Comparison of ENCODE assay signal across 12 mouse cellular contexts in genomic region chr1:46894281-46894842, GRCm38 (mm10). TPM values are rescaled to one million over a fixed set of nuclear protein-coding genes. Genes with fewer than 3 reads are reported as not detected.
DNase-seq lines count a peak whose midpoint lies in the region; ATAC-seq and TF ChIP-seq lines count a peak whose summit lies in the region.
"Had no signal": no experiment of that assay in that cellular context is flagged by ENCODE, and none has a peak within 500 bp of the region (broad histone marks: within the 10 kb centered on the region; RNA-seq: fewer than 3 reads in every experiment).

No protein-coding gene starts in this region.

- no peak for ATAC-seq in liver, embryonic 12.5 days
- no peak for ATAC-seq in liver, embryonic 11.5 days (replicated peaks; ENCODE audit: low FRiP score)
- no peak for ATAC-seq in limb, embryonic 14.5 days (ENCODE audit: low FRiP score, low read depth)

- H3K4me1 ChIP-seq in liver, embryonic 12.5 days: no peaks in the 10 kb centered on the region
- no peaks in the 10 kb centered on the region for H3K4me1 ChIP-seq in liver, embryonic 11.5 days (replicated peaks; ENCODE audit: control insufficient read depth, insufficient read depth, low read length)
- peaks cover 6% of the 10 kb centered on the region; the same call in 1 of the 2 replicates for H3K4me1 ChIP-seq in limb, embryonic 14.5 days (ENCODE audit: control insufficient read depth, insufficient read depth, low read length)
- H3K4me1 ChIP-seq: liver, embryonic 15.5 days had no signal

- 12% methylated on average over 7 of the region's 7 CpGs for WGBS in liver, embryonic 12.5 days (ENCODE audit: insufficient replicate concordance)
- WGBS in liver, embryonic 11.5 days: 15% methylated on average over 7 of the region's 7 CpGs
- WGBS in limb, embryonic 14.5 days: 13% methylated on average over 6 of the region's 7 CpGs

- H3K9ac ChIP-seq in liver, embryonic 12.5 days: no peak overlapping the region
- H3K9ac ChIP-seq in liver, embryonic 11.5 days (ENCODE audit: low read depth, low read length): no peak overlapping the region
- no peak overlapping the region for H3K9ac ChIP-seq in limb, embryonic 14.5 days (ENCODE audit: low read depth, low read length, severe bottlenecking)
- H3K9ac ChIP-seq: liver, embryonic 15.5 days had no signal

- no peaks in the 10 kb centered on the region for H3K36me3 ChIP-seq in liver, embryonic 12.5 days
- H3K36me3 ChIP-seq in liver, embryonic 11.5 days (ENCODE audit: control insufficient read depth, insufficient read depth, low read length): no peaks in the 10 kb centered on the region
- no peaks in the 10 kb centered on the region for H3K36me3 ChIP-seq in limb, embryonic 14.5 days (ENCODE audit: control insufficient read depth, insufficient read depth, low read length)
- H3K36me3 ChIP-seq: liver, embryonic 15.5 days had no signal

- 0 out of 2 replicates have a peak overlapping the region, but pooled peaks have one; percentile 6 for H3K4me2 ChIP-seq in liver, embryonic 12.5 days
- no peak overlapping the region for H3K4me2 ChIP-seq in liver, embryonic 11.5 days
- H3K4me2 ChIP-seq in limb, embryonic 14.5 days (replicated peaks; ENCODE audit: low read depth, low read length, severe bottlenecking): no peak overlapping the region; the same call in 1 of the 2 replicates
- H3K4me2 ChIP-seq: liver, embryonic 15.5 days had no signal

- no peaks in the 10 kb centered on the region for H3K27me3 ChIP-seq in liver, embryonic 12.5 days (replicated peaks)
- no peaks in the 10 kb centered on the region for H3K27me3 ChIP-seq in liver, embryonic 11.5 days (replicated peaks; ENCODE audit: control insufficient read depth, insufficient read depth, low read length)
- H3K27me3 ChIP-seq in limb, embryonic 14.5 days (ENCODE audit: control insufficient read depth, insufficient read depth, low read length): no peaks in the 10 kb centered on the region
- H3K27me3 ChIP-seq: liver, embryonic 15.5 days had no signal

- no peak for TF ChIP-seq POLR2A in limb, embryonic 14.5 days (IDR thresholded peaks at IDR 0.05; ENCODE audit: borderline replicate concordance, extremely low read depth, insufficient read depth, insufficient read length)

- H3K9me3 ChIP-seq in liver, embryonic 12.5 days (replicated peaks): no peaks in the 10 kb centered on the region
- H3K9me3 ChIP-seq in liver, embryonic 11.5 days (ENCODE audit: control insufficient read depth, low read length): no peaks in the 10 kb centered on the region
- no peaks in the 10 kb centered on the region for H3K9me3 ChIP-seq in limb, embryonic 14.5 days (ENCODE audit: control insufficient read depth, low read length)
- H3K9me3 ChIP-seq: liver, embryonic 15.5 days had no signal

- DNase-seq in liver, embryonic 11.5 days (ENCODE audit: low spot score): no peak
- peak; percentile 64 for DNase-seq in T-cell, adult 2 months (ENCODE audit: low spot score)
- DNase-seq in limb, embryonic 14.5 days (ENCODE audit: low spot score): no peak
- DNase-seq in thymus, postnatal 14 days: peak; percentile 47
- DNase-seq in cerebellum, postnatal 10 days: no peak
- no peak for DNase-seq in right cerebral cortex, postnatal 4 days
- no peak for DNase-seq in gastrocnemius, adult 18-20 months (ENCODE audit: low spot score)
- DNase-seq: cerebellum, adult 9-10 months; gastrocnemius, postnatal 10 days; kidney, adult 8-10 months had no signal

- no peak overlapping the region for H3K27ac ChIP-seq in liver, embryonic 12.5 days
- H3K27ac ChIP-seq in liver, embryonic 11.5 days (ENCODE audit: low read depth, low read length): no peak overlapping the region
- 0 out of 2 replicates have a peak overlapping the region, but pooled peaks have one; percentile 38 for H3K27ac ChIP-seq in limb, embryonic 14.5 days (replicated peaks; ENCODE audit: low read depth, low read length)
- H3K27ac ChIP-seq: liver, embryonic 15.5 days had no signal

- H3K4me3 ChIP-seq in liver, embryonic 12.5 days: no peak overlapping the region
- H3K4me3 ChIP-seq in liver, embryonic 11.5 days (ENCODE audit: low read depth, low read length): no peak overlapping the region
- no peak overlapping the region for H3K4me3 ChIP-seq in limb, embryonic 14.5 days (replicated peaks; ENCODE audit: low read length)
- H3K4me3 ChIP-seq: liver, embryonic 15.5 days had no signal

RNA-seq across cellular contexts. Expression of gene Slc39a10, which starts 1.7 kb away (rescaled TPM):
- 9.8 and 11.1 TPM in 2 replicates for polyA plus RNA-seq in liver, embryonic 12.5 days (2016; fragmentation: Nextera tagmentation; extraction: Ambion mirVana)
- polyA plus RNA-seq in liver, embryonic 11.5 days (2014; fragmentation: Nextera tagmentation; extraction: Ambion mirVana): 21.9 and 26.6 TPM in 2 replicates
- 35.6 and 39.7 TPM in 2 replicates for polyA plus RNA-seq in limb, embryonic 14.5 days (2012; rRNA removed)
- 53.7 and 61.9 TPM in 2 replicates for polyA plus RNA-seq in limb, embryonic 14.5 days (2014; fragmentation: Nextera tagmentation; extraction: Ambion mirVana)
- total RNA-seq in gastrocnemius, adult 18-20 months (2021): 1 to 10 TPM; 4.0 to 5.3 TPM

Comparison
In these comparisons a context has a peak if more than half of its experiments do, and no peak if none do; other contexts are left out.
1. DNase-seq: peak in T-cell, adult 2 months (single experiment) and thymus, postnatal 14 days (single experiment); none in liver, embryonic 11.5 days (single experiment), limb, embryonic 14.5 days (single experiment), cerebellum, postnatal 10 days (0 of 2), right cerebral cortex, postnatal 4 days (single experiment) and gastrocnemius, adult 18-20 months (single experiment).